ENCODE assay signal across 11 mouse cellular contexts in genomic region chr12:108668606-108669235, GRCm38 (mm10). TPM values are rescaled to one million over a fixed set of nuclear protein-coding genes. Genes with fewer than 3 reads are reported as not detected.
A peak's percentile ranks its signal among the peaks of the same experiment; 100 is the strongest.
DNase-seq lines count a peak whose midpoint lies in the region; ATAC-seq and TF ChIP-seq lines count a peak whose summit lies in the region.
"Had no signal": no experiment of that assay in that cellular context is flagged by ENCODE, and none has a peak within 500 bp of the region (broad histone marks: within the 10 kb centered on the region; RNA-seq: fewer than 3 reads in every experiment).

No protein-coding gene starts in this region.

- WGBS in heart, embryonic 14.5 days: 63% methylated on average over 8 of the region's 8 CpGs
- WGBS in forebrain, embryonic 14.5 days: 55% methylated on average over 8 of the region's 8 CpGs
- WGBS in kidney, embryonic 16.5 days: 80% methylated on average over 8 of the region's 8 CpGs

- H3K9me3 ChIP-seq in heart, embryonic 14.5 days (ENCODE audit: control insufficient read depth, low read length): no peaks in the 10 kb centered on the region
- H3K9me3 ChIP-seq in forebrain, embryonic 14.5 days (replicated peaks; ENCODE audit: control insufficient read depth, low read length): no peaks in the 10 kb centered on the region
- no peaks in the 10 kb centered on the region for H3K9me3 ChIP-seq in kidney, embryonic 16.5 days (ENCODE audit: low read length)

- TF ChIP-seq CTCF in brain, embryonic 14.5 days (IDR thresholded peaks at IDR 0.05; ENCODE audit: borderline replicate concordance, extremely low read depth, insufficient read depth, insufficient read length): no peak

- TF ChIP-seq POLR2A in brain, embryonic 14.5 days (IDR thresholded peaks at IDR 0.05; ENCODE audit: borderline replicate concordance, extremely low read depth, insufficient read depth, insufficient read length, poor library complexity, severe bottlenecking): no peak

- no peaks in the 10 kb centered on the region for H3K27me3 ChIP-seq in heart, embryonic 14.5 days (ENCODE audit: control insufficient read depth, insufficient read depth, low read length)
- no peaks in the 10 kb centered on the region for H3K27me3 ChIP-seq in forebrain, embryonic 14.5 days (replicated peaks; ENCODE audit: control insufficient read depth, insufficient read depth, low read length)
- H3K27me3 ChIP-seq in kidney, embryonic 16.5 days (ENCODE audit: insufficient read depth, low read length): no peaks in the 10 kb centered on the region

- DNase-seq in heart, postnatal 36 days: no peak
- DNase-seq in brain, embryonic 14.5 days (ENCODE audit: low read depth): peak; percentile 83
- peak; percentile 72 for DNase-seq in forebrain, embryonic 14.5 days (ENCODE audit: low spot score)
- DNase-seq in lung, postnatal 14 days: peak; percentile 38
- DNase-seq in layer of hippocampus, postnatal 25 days (ENCODE audit: extremely low spot score in 1 of 2, low spot score in 1 of 2): no peak
- DNase-seq in urinary bladder, adult 2 months (ENCODE audit: low spot score): no peak
- DNase-seq: adrenal gland, adult 2 months; right cerebral cortex, adult 18-20 months had no signal

- ATAC-seq in heart, embryonic 14.5 days (ENCODE audit: insufficient number of reproducible peaks, insufficient read depth, low FRiP score, low read depth): no peak; the same call in 1 of the 2 replicates
- ATAC-seq in forebrain, embryonic 14.5 days: peak; percentile 63
- no peak for ATAC-seq in kidney, embryonic 16.5 days (ENCODE audit: low FRiP score, low TSS enrichment)

- peak overlapping the region; percentile 1 to 66; a peak in 3 of 4 replicates for H3K27ac ChIP-seq in heart, embryonic 14.5 days (replicated peaks in 1 of 2; ENCODE audit: control insufficient read depth in 1 of 2, insufficient read depth in 1 of 2, low read depth in 2 of 2, low read length in 2 of 2)
- H3K27ac ChIP-seq in forebrain, embryonic 14.5 days (ENCODE audit: low read depth, low read length): peak overlapping the region; percentile 71
- no peak overlapping the region for H3K27ac ChIP-seq in kidney, embryonic 16.5 days (ENCODE audit: low read length)
- H3K27ac ChIP-seq: macrophage had no signal

- peaks cover 32% of the 10 kb centered on the region for H3K36me3 ChIP-seq in heart, embryonic 14.5 days (ENCODE audit: control insufficient read depth, insufficient read depth, low read length)
- peaks cover 40% of the 10 kb centered on the region for H3K36me3 ChIP-seq in forebrain, embryonic 14.5 days (ENCODE audit: control insufficient read depth, insufficient read depth, low read length)
- H3K36me3 ChIP-seq in kidney, embryonic 16.5 days (ENCODE audit: insufficient read depth, low read length): peaks cover 28% of the 10 kb centered on the region

- peaks cover 8 to 12% of the 10 kb centered on the region in 2 experiments for H3K4me1 ChIP-seq in heart, embryonic 14.5 days (ENCODE audit: control insufficient read depth in 2 of 2, insufficient read depth in 2 of 2, low read length in 2 of 2)
- peaks cover 8% of the 10 kb centered on the region for H3K4me1 ChIP-seq in forebrain, embryonic 14.5 days (ENCODE audit: control insufficient read depth, insufficient read depth, low read length)
- no peaks in the 10 kb centered on the region for H3K4me1 ChIP-seq in kidney, embryonic 16.5 days (ENCODE audit: insufficient read depth, low read length)

- no peak overlapping the region for H3K4me2 ChIP-seq in heart, embryonic 14.5 days (ENCODE audit: low read length)
- no peak overlapping the region for H3K4me2 ChIP-seq in forebrain, embryonic 14.5 days (ENCODE audit: low read length)
- no peak overlapping the region for H3K4me2 ChIP-seq in kidney, embryonic 16.5 days (replicated peaks; ENCODE audit: low read depth, low read length)

- no peak overlapping the region for H3K4me3 ChIP-seq in heart, embryonic 14.5 days (ENCODE audit: control insufficient read depth in 1 of 2, insufficient read depth in 1 of 2, low read depth in 1 of 2, low read length in 2 of 2)
- no peak overlapping the region for H3K4me3 ChIP-seq in forebrain, embryonic 14.5 days (ENCODE audit: low read depth, low read length)
- no peak overlapping the region for H3K4me3 ChIP-seq in kidney, embryonic 16.5 days (ENCODE audit: low read length)

- H3K9ac ChIP-seq in heart, embryonic 14.5 days (ENCODE audit: low read length): no peak overlapping the region
- no peak overlapping the region for H3K9ac ChIP-seq in forebrain, embryonic 14.5 days (ENCODE audit: low read length)
- no peak overlapping the region for H3K9ac ChIP-seq in kidney, embryonic 16.5 days (replicated peaks; ENCODE audit: low read length)

- intact Hi-C loops in heart, postnatal 36 days (cut with DNase I): no loop called here

RNA-seq across cellular contexts. Expression of gene Degs2, which starts 33.4 kb away (rescaled TPM):
- 0.72 and 0.93 TPM in 2 replicates for polyA plus RNA-seq in heart, embryonic 14.5 days (2014; fragmentation: Nextera tagmentation; extraction: Ambion mirVana)
- under 1 TPM; 0.27 to 0.92 TPM for total RNA-seq in heart, postnatal 36 days (2021)
- polyA plus RNA-seq in brain, embryonic 14.5 days (2012; rRNA removed): 0.05 TPM in 1 of 2 replicates, not detected in the other
- polyA plus RNA-seq in forebrain, embryonic 14.5 days (2014; fragmentation: Nextera tagmentation; extraction: Ambion mirVana): 1.1 and 1.3 TPM in 2 replicates
- 1 to 10 TPM; 3.6 to 3.8 TPM for total RNA-seq in layer of hippocampus, postnatal 25 days (2021)
- polyA plus RNA-seq in urinary bladder, adult 2 months (2012; rRNA removed): 55.0 and 72.3 TPM in 2 replicates
- polyA plus RNA-seq in kidney, embryonic 16.5 days (2015; fragmentation: Nextera tagmentation; extraction: Ambion mirVana): 10.6 and 12.1 TPM in 2 replicates
- polyA plus RNA-seq: macrophage had no signal

Comparison
In these comparisons a context has a peak if more than half of its experiments do, and no peak if none do; other contexts are left out.
1. DNase-seq: peak in brain, embryonic 14.5 days (single experiment), forebrain, embryonic 14.5 days (single experiment) and lung, postnatal 14 days (single experiment); none in heart, postnatal 36 days (0 of 2), layer of hippocampus, postnatal 25 days (0 of 2) and urinary bladder, adult 2 months (single experiment).